Mouse (Mus musculus) right cerebral cortex, adult 2 months (tissue): Measurements from ENCODE around the gene AI467606.

Experiments
- DNase-seq, 2 experiments: peaks; one replicate each; pipeline ENCODE4 v3.0.0; 2021 to 2022; ENCODE audit warnings: low spot score in 2 of 2

Gene AI467606

DNA sequence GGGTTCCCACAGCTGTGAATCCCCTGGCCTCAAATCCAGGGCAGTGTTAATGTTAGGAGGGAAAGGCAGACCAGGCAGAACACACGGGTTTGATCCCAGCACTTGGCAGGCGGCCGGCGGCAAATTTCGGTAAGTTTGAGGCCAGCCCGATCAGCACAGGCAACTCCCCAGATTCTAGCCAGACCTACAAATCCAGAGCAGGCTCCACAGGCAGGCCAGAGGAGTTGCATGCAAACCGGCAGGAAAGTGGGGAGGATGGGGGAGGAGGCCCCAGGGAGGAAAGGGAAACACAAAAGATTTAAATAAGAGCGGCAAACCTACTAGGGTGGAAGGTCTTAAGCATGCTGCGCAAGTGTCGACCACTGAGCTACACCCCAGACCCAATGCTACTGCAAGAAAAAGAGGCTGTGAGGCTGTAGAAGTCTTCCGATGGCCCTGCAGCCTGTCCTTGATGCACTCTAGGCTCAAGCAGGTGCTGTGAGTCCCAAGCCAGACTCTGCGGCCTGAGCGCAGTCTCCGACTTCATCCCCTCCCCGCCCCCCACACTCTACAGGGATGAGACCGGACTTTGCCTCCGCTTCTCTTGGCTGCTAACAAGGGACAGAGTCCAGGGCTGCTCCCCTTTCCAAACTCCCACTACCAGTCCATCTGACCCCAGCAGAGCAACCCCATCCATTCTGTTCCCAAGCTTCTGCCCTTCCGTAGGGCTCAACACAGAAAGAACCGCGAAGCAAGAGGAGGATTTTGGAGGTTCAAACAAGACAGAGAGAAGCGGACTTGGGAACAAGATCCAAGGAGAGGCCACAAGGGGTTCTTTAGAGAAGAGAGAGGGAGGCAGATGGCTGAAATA, 30.1 kb downstream of the AI467606 start:
- DNase-seq, result no peak

- no peak for DNase-seq
Observed at GRCm38 (mm10) chr7:127121911-127122270, 30.7 kb downstream of the AI467606 start, which contains the start of gene Qprt. Qprt (minus strand) TSS chr7:127122226.

- peak; percentile 41 to 52 for DNase-seq
Observed at GRCm38 (mm10) chr7:127129638-127130037, 38.5 kb downstream of the AI467606 start.

DNA sequence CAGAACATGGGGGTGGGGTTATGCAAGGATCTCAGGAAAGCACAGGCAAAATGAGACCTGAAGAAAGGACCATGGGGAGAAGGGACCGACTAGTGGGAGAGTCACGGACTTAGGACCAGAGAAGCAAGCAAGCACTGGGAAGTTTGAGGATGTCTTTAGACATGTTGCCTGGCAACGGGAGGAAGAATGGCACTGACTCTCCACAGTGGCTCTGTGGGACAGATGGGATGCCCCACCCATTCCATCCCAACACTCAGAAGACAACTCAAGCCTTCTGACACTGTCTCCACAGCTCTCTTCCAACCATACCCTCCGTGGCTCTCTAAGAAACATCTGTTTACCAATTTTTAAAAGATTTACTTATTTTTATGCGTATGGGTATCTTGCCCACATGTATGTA, 42.0 kb downstream of the AI467606 start:
- DNase-seq, result peak in 1 of 2 experiments; percentile 18

DNA sequence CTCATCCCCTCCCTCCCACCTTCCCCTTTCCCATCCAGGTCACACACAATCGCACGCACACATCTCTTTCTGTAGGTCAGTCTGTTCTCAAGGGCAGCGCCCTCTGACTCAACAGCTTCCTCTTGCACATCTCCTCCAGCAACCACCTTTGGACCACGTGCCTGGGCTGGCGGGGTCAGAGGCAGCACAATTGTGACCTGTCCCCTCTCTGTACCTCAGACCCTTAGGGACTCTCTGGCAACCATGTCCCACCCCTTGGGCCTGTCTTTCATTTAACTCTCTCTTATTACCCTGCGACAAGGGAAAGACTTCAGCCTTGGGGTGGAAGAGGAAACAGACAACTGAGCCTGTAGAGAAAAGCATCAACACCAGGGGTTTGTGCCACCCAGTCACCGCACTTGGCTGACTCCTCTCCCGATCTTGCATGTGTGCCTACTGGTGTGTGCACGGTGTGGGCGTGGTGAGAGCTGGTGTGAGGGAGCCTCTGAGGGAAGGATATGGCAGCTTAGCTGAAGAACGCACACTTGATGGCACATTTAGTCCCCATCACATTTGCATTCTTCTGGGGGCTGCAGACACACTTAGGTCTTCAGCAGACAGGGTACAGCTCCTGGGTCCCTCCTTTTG, 43.8 kb downstream of the AI467606 start:
- DNase-seq, result peak; percentile 12 to 22

- DNase-seq, result no peak
Observed at GRCm38 (mm10) chr7:127136181-127137071, 45.3 kb downstream of the AI467606 start.

DNA sequence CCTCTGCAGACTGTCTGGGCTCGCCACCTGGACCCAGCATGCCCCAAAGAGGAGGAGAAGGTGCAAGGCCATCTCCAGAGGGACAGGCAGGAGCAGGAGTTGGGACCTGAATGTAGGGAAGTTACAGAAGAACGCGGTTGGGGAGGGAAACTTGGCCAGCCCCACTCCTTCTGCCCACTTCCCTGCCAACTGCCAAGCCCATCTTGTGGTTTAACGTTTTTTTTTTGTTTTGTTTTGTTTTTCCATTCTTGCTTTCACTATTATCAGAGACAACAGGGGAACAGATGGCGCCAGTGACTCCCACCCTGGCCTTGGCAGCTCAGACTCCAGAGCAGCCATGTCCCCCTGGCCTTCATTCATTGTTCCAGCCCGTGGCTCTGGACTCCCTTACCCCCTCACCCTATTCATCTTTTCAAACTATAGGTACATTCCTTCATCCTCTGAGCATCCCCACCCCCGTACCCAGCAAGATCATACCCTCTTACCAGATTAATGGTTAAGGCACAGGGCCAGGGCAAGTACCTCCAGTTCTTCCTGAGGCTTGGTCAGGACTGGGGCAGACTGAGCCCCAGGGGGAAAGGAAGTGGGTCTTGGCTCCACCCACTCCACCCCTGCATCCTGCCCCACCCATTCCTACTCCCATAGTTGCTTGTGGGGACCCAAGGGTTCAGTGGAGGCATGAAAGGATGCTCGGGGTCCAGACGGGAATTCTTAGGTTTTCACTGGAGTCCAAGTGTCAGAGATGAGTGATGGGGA, 46.3 kb downstream of the AI467606 start, which contains the start of gene Spn:
Gene Spn (minus strand): TSS at position 562 of the 756 bp plus-strand sequence.
- DNase-seq, result no peak

GRCm38 (mm10) chr7:127139100-127139499, 47.9 kb downstream of the AI467606 start:
- no peak for DNase-seq

DNA sequence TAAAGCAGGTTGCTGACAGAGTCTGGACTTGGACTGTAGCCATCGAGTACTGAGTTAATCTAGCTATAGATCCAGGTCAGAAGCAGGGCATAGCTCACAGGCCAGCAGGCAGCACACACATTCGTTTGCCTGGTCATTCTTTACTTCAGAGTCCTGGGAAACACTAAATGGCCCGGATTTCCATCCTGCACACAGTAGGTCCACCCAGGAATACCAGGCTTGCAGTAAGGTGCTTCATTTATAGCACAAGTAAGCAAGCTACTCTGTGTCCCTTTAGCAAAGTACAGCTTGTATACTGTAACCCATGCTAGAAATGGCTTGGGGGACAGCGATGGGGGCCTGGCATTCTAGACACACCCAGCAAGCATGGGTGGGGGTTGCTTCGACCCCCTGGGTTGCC, 48.4 kb downstream of the AI467606 start:
- DNase-seq, result no peak

DNA sequence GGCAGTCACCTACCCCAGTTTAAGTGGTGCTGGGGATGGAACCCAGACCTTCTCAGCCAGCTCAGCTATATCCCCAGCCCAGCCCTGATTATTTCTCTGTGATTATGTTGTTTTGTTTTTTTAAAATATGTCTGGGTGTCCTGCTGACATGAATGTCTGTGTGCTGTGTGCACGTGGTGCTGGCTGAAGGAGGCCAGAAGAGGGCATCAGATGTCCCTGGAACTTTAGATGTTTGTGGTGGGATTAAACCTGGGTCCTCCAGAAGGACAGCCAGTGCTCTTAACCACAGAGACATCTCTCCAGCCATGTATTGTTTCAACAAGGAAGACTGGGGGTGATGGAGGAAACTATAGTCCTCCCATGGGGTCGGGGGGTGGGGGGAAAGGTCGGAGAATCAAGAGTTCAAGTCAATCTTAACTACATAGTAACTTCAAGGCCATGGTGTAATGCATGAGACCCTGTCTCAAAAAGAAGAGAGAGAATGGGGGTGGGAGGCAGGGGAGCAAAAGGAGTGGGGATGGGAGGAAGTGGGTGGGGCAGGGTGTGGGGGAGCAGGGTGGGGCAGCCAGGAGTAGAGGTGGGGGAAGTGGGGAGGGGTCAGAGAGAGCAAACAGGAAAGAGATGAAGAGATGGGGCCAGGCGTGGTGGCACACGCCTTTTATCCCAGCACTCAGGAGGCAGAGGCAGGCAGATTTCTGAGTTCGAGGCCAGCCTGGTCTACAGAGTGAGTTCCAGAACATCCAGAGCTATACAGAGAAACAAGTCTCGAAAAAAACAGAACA, 49.7 kb downstream of the AI467606 start:
- DNase-seq, result no peak

DNA sequence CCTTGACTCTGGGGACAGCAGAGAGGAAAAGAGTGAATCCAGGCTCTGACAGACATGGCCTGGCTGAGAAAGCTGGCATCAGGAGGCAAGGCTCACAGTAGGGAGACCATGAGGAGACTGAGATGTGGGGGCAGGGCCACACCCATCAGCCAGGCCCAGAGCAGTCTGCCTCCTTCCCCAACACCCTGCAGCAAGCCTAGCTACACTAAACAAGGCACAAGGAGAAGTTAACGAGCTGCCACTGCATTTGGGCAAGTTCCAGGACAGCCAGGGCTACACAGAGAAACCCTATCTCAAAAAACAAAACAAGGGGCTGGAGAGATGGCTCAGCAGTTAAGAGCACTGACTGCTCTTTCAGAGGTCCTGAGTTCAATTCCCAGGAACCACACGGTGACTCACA, 51.1 kb downstream of the AI467606 start:
- DNase-seq, result no peak

- no peak for DNase-seq
Observed at GRCm38 (mm10) chr7:127142666-127143065, 51.5 kb downstream of the AI467606 start.
